Mouse (Mus musculus) liver, adult 2 months (tissue): Measurements from ENCODE around the gene Ggt7.
"Not testable (repeated sequence)": the region's sequence is repeated elsewhere in the genome, so short reads cannot be mapped to it uniquely, and the experiment has no call there.

Experiments
- CTCF ChIP-seq: fragments of 200-500 bp; IDR thresholded peaks from 2 replicates; pipeline ENCODE4 v1.5.1; 2011; ENCODE audit warnings: low read depth, low read length, control low read depth
- POLR2A ChIP-seq: fragments of 200-500 bp; IDR thresholded peaks from 2 replicates; pipeline ENCODE4 v1.6.1; 2011; ENCODE audit warnings: low read length, control low read depth; ENCODE audit not compliant: insufficient read depth; ENCODE audit errors: extremely low read depth

- TF ChIP-seq CTCF, POLR2A: not testable (repeated sequence)
Measured at GRCm38 (mm10) chr2:155447906-155448305, 70.1 kb downstream of the Ggt7 start.
